9 mouse cellular contexts compared by ENCODE assay signal in the genomic region with DNA sequence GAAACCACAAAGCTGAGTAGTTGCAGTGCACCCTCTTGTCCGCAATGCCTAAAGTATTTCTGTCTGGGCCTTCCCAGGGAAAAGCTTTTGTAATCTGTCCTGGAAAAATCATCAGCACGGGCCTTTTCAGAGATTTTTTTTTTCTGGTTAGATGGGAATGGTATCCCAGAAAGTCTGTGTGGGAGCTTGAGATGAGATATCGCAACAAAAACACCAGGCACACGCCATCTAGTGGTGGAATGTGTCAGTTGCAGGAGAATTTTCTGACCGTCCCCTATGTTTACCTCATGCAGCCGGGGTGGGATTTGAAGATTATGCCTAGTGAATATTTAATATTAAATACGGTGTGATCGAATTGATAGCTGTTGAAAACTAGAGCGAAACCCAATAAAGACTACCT. TPM values are rescaled to one million over a fixed set of nuclear protein-coding genes. Genes with fewer than 3 reads are reported as not detected.
DNase-seq lines count a peak whose midpoint lies in the region; ATAC-seq and TF ChIP-seq lines count a peak whose summit lies in the region.
"Had no signal": no experiment of that assay in that cellular context is flagged by ENCODE, and none has a peak within 500 bp of the region (broad histone marks: within the 10 kb centered on the region; RNA-seq: fewer than 3 reads in every experiment).

No protein-coding gene starts in this region.

- no peak for TF ChIP-seq POLR2A in bone marrow, adult 2 months (IDR thresholded peaks at IDR 0.05; ENCODE audit: borderline replicate concordance, control insufficient read depth, low read depth, low read length)

- peak; percentile 69 for DNase-seq in forebrain, embryonic 14.5 days (ENCODE audit: low spot score)
- peak; percentile 81 for DNase-seq in midbrain, embryonic 14.5 days
- peak; percentile 59 for DNase-seq in induced T-regulatory cell, adult 2 months (ENCODE audit: low read depth)
- peak; percentile 48 for DNase-seq in lung, postnatal 36 days
- DNase-seq in spleen, postnatal 4 days (ENCODE audit: low spot score in 2 of 2) = no peak

- H3K36me3 ChIP-seq in forebrain, embryonic 14.5 days (ENCODE audit: control insufficient read depth, insufficient read depth, low read length) = no peaks in the 10 kb centered on the region
- H3K36me3 ChIP-seq in forebrain, embryonic 12.5 days (replicated peaks) = no peaks in the 10 kb centered on the region
- H3K36me3 ChIP-seq in midbrain, embryonic 14.5 days (ENCODE audit: control insufficient read depth, insufficient read depth, low read length) = no peaks in the 10 kb centered on the region
- H3K36me3 ChIP-seq in midbrain, embryonic 13.5 days = no peaks in the 10 kb centered on the region

- ATAC-seq in forebrain, embryonic 14.5 days = no peak
- no peak for ATAC-seq in forebrain, embryonic 12.5 days (ENCODE audit: low FRiP score)
- no peak for ATAC-seq in midbrain, embryonic 14.5 days (ENCODE audit: low FRiP score, low TSS enrichment)
- no peak for ATAC-seq in midbrain, embryonic 13.5 days

- no peak overlapping the region for H3K4me3 ChIP-seq in forebrain, embryonic 14.5 days (ENCODE audit: low read depth, low read length)
- no peak overlapping the region for H3K4me3 ChIP-seq in forebrain, embryonic 12.5 days (replicated peaks)
- H3K4me3 ChIP-seq in midbrain, embryonic 14.5 days (replicated peaks; ENCODE audit: low read depth, low read length) = no peak overlapping the region
- no peak overlapping the region for H3K4me3 ChIP-seq in midbrain, embryonic 13.5 days (replicated peaks)
- no peak overlapping the region for H3K4me3 ChIP-seq in bone marrow, adult 2 months (replicated peaks; ENCODE audit: control insufficient read depth, low read depth, low read length)

- H3K27ac ChIP-seq in forebrain, embryonic 14.5 days (ENCODE audit: low read depth, low read length) = no peak overlapping the region
- H3K27ac ChIP-seq in forebrain, embryonic 12.5 days = no peak overlapping the region
- no peak overlapping the region for H3K27ac ChIP-seq in midbrain, embryonic 14.5 days (replicated peaks; ENCODE audit: low read depth, low read length)
- H3K27ac ChIP-seq in midbrain, embryonic 13.5 days = no peak overlapping the region
- no peak overlapping the region for H3K27ac ChIP-seq in bone marrow, adult 2 months (ENCODE audit: control insufficient read depth, insufficient read depth, low read depth, low read length, poor library complexity)

- WGBS in forebrain, embryonic 14.5 days = 24% methylated on average over 9 of the region's 9 CpGs
- 28% methylated on average over 9 of the region's 9 CpGs for WGBS in forebrain, embryonic 12.5 days
- WGBS in midbrain, embryonic 14.5 days = 25% methylated on average over 9 of the region's 9 CpGs
- WGBS in midbrain, embryonic 13.5 days = 26% methylated on average over 9 of the region's 9 CpGs
- WGBS in bone marrow, adult 2 months = 19% methylated on average over 9 of the region's 9 CpGs

- no peaks in the 10 kb centered on the region for H3K4me1 ChIP-seq in forebrain, embryonic 14.5 days (ENCODE audit: control insufficient read depth, insufficient read depth, low read length)
- no peaks in the 10 kb centered on the region for H3K4me1 ChIP-seq in forebrain, embryonic 12.5 days
- no peaks in the 10 kb centered on the region for H3K4me1 ChIP-seq in midbrain, embryonic 14.5 days (ENCODE audit: control insufficient read depth, insufficient read depth, low read length)
- H3K4me1 ChIP-seq in midbrain, embryonic 13.5 days (replicated peaks) = no peaks in the 10 kb centered on the region
- H3K4me1 ChIP-seq in bone marrow, adult 2 months (ENCODE audit: control insufficient read depth, insufficient read depth, low read length) = no peaks in the 10 kb centered on the region

- no peaks in the 10 kb centered on the region for H3K27me3 ChIP-seq in forebrain, embryonic 14.5 days (replicated peaks; ENCODE audit: control insufficient read depth, insufficient read depth, low read length)
- H3K27me3 ChIP-seq in forebrain, embryonic 12.5 days = 0 out of 2 replicates have a peak, but pooled peaks cover 3% of the 10 kb centered on the region
- no peaks in the 10 kb centered on the region for H3K27me3 ChIP-seq in midbrain, embryonic 14.5 days (ENCODE audit: control insufficient read depth, insufficient read depth, low read length)
- H3K27me3 ChIP-seq in midbrain, embryonic 13.5 days = no peaks in the 10 kb centered on the region

- peak; percentile 21; the same call in 1 of the 2 replicates for TF ChIP-seq CTCF in bone marrow, adult 2 months (IDR thresholded peaks at IDR 0.05; ENCODE audit: control insufficient read depth, insufficient read depth, low read length)

- no peak overlapping the region for H3K4me2 ChIP-seq in forebrain, embryonic 14.5 days (ENCODE audit: low read length)
- H3K4me2 ChIP-seq in forebrain, embryonic 12.5 days = no peak overlapping the region
- H3K4me2 ChIP-seq in midbrain, embryonic 14.5 days (ENCODE audit: low read length) = no peak overlapping the region
- no peak overlapping the region for H3K4me2 ChIP-seq in midbrain, embryonic 13.5 days (replicated peaks)

- no peak overlapping the region for H3K9ac ChIP-seq in forebrain, embryonic 14.5 days (ENCODE audit: low read length)
- no peak overlapping the region for H3K9ac ChIP-seq in forebrain, embryonic 12.5 days
- H3K9ac ChIP-seq in midbrain, embryonic 14.5 days (replicated peaks; ENCODE audit: low read length) = no peak overlapping the region
- no peak overlapping the region for H3K9ac ChIP-seq in midbrain, embryonic 13.5 days (replicated peaks)

- no peaks in the 10 kb centered on the region for H3K9me3 ChIP-seq in forebrain, embryonic 14.5 days (replicated peaks; ENCODE audit: control insufficient read depth, low read length)
- H3K9me3 ChIP-seq in forebrain, embryonic 12.5 days = no peaks in the 10 kb centered on the region
- no peaks in the 10 kb centered on the region for H3K9me3 ChIP-seq in midbrain, embryonic 14.5 days (ENCODE audit: control insufficient read depth, low read length)
- H3K9me3 ChIP-seq in midbrain, embryonic 13.5 days = no peaks in the 10 kb centered on the region

RNA-seq across cellular contexts. Expression of a gene that starts 10.3 kb away (rescaled TPM):
- polyA plus RNA-seq in forebrain, embryonic 14.5 days (2014; fragmentation: Nextera tagmentation; extraction: Ambion mirVana) = 0.17 and 0.34 TPM in 2 replicates
- polyA plus RNA-seq in forebrain, embryonic 12.5 days (2016; fragmentation: Nextera tagmentation; extraction: Ambion mirVana) = 0.38 and 0.40 TPM in 2 replicates
- 0.17 and 0.26 TPM in 2 replicates for polyA plus RNA-seq in midbrain, embryonic 14.5 days (2014; fragmentation: Nextera tagmentation; extraction: Ambion mirVana)
- polyA plus RNA-seq in midbrain, embryonic 13.5 days (2015; fragmentation: Nextera tagmentation; extraction: Ambion mirVana) = 0.15 and 0.22 TPM in 2 replicates
- polyA plus RNA-seq in bone marrow, adult 2 months (2011; ENCODE audit: insufficient read depth, insufficient read length, low replicate concordance, missing spikeins) = not detected in 2 replicates
- polyA plus RNA-seq: heart, embryonic 16.5 days had no signal

RNA-seq across cellular contexts. Expression of a gene that starts 13.5 kb away (rescaled TPM):
- not detected in 2 replicates for polyA plus RNA-seq in forebrain, embryonic 14.5 days (2014; fragmentation: Nextera tagmentation; extraction: Ambion mirVana)
- polyA plus RNA-seq in forebrain, embryonic 12.5 days (2016; fragmentation: Nextera tagmentation; extraction: Ambion mirVana) = not detected in 2 replicates
- polyA plus RNA-seq in midbrain, embryonic 14.5 days (2014; fragmentation: Nextera tagmentation; extraction: Ambion mirVana) = not detected in 2 replicates
- not detected in 2 replicates for polyA plus RNA-seq in midbrain, embryonic 13.5 days (2015; fragmentation: Nextera tagmentation; extraction: Ambion mirVana)
- polyA plus RNA-seq in bone marrow, adult 2 months (2011; ENCODE audit: insufficient read depth, insufficient read length, low replicate concordance, missing spikeins) = 2.6 TPM in 1 of 2 replicates, not detected in the other
- polyA plus RNA-seq: heart, embryonic 16.5 days had no signal

RNA-seq across cellular contexts. Expression of a gene that starts 24.8 kb away (rescaled TPM):
- 30.9 and 33.3 TPM in 2 replicates for polyA plus RNA-seq in forebrain, embryonic 14.5 days (2014; fragmentation: Nextera tagmentation; extraction: Ambion mirVana)
- 40.2 and 42.4 TPM in 2 replicates for polyA plus RNA-seq in forebrain, embryonic 12.5 days (2016; fragmentation: Nextera tagmentation; extraction: Ambion mirVana)
- 33.8 and 37.9 TPM in 2 replicates for polyA plus RNA-seq in midbrain, embryonic 14.5 days (2014; fragmentation: Nextera tagmentation; extraction: Ambion mirVana)
- 36.3 and 36.8 TPM in 2 replicates for polyA plus RNA-seq in midbrain, embryonic 13.5 days (2015; fragmentation: Nextera tagmentation; extraction: Ambion mirVana)
- polyA plus RNA-seq in bone marrow, adult 2 months (2011; ENCODE audit: insufficient read depth, insufficient read length, low replicate concordance, missing spikeins) = not detected in 2 replicates

RNA-seq across cellular contexts. Expression of a gene that starts 26.6 kb away (rescaled TPM):
- not detected in 2 replicates for polyA plus RNA-seq in forebrain, embryonic 14.5 days (2014; fragmentation: Nextera tagmentation; extraction: Ambion mirVana)
- not detected in 2 replicates for polyA plus RNA-seq in forebrain, embryonic 12.5 days (2016; fragmentation: Nextera tagmentation; extraction: Ambion mirVana)
- polyA plus RNA-seq in midbrain, embryonic 14.5 days (2014; fragmentation: Nextera tagmentation; extraction: Ambion mirVana) = 0.28 and 0.51 TPM in 2 replicates
- polyA plus RNA-seq in midbrain, embryonic 13.5 days (2015; fragmentation: Nextera tagmentation; extraction: Ambion mirVana) = 0.30 and 0.39 TPM in 2 replicates
- not detected in 2 replicates for polyA plus RNA-seq in bone marrow, adult 2 months (2011; ENCODE audit: insufficient read depth, insufficient read length, low replicate concordance, missing spikeins)
- polyA plus RNA-seq: heart, embryonic 16.5 days had no signal

RNA-seq across cellular contexts. Expression of a gene that starts 41.7 kb away (rescaled TPM):
- polyA plus RNA-seq in forebrain, embryonic 14.5 days (2014; fragmentation: Nextera tagmentation; extraction: Ambion mirVana) = 0.14 TPM in 1 of 2 replicates, not detected in the other
- 0.09 and 0.13 TPM in 2 replicates for polyA plus RNA-seq in forebrain, embryonic 12.5 days (2016; fragmentation: Nextera tagmentation; extraction: Ambion mirVana)
- polyA plus RNA-seq in midbrain, embryonic 14.5 days (2014; fragmentation: Nextera tagmentation; extraction: Ambion mirVana) = 0.11 TPM in 1 of 2 replicates, not detected in the other
- 0.17 TPM in 1 of 2 replicates, not detected in the other for polyA plus RNA-seq in midbrain, embryonic 13.5 days (2015; fragmentation: Nextera tagmentation; extraction: Ambion mirVana)
- not detected in 2 replicates for polyA plus RNA-seq in bone marrow, adult 2 months (2011; ENCODE audit: insufficient read depth, insufficient read length, low replicate concordance, missing spikeins)

Comparison
In these comparisons a context has a peak if more than half of its experiments do, and no peak if none do; other contexts are left out.
1. DNase-seq: peak in forebrain, embryonic 14.5 days (single experiment), midbrain, embryonic 14.5 days (single experiment), induced T-regulatory cell, adult 2 months (single experiment) and lung, postnatal 36 days (single experiment); none in spleen, postnatal 4 days (0 of 2).
2. RNA of a gene that starts 24.8 kb away (polyA plus RNA-seq): 40.2 to 42.4 TPM in forebrain, embryonic 12.5 days, 36.3 to 36.8 TPM in midbrain, embryonic 13.5 days, 33.8 to 37.9 TPM in midbrain, embryonic 14.5 days and 30.9 to 33.3 TPM in forebrain, embryonic 14.5 days; not detected in bone marrow, adult 2 months; every median in the first group is over 10 times any median in the second.